Mouse (Mus musculus): ENCODE measurements at regions not wholly inside any gene's neighbourhood (a gene's known extent, or its start where the extent isn't known, plus 50 kb on each side); places are given as distances from the start of the nearest gene placed in this dataset.

- Histone ChIP-seq H3K9me3 (replicated peaks; ENCODE audit: control insufficient read depth, low read length, poor library complexity, severe bottlenecking) (no peaks in the 10 kb centered on the region), H3K9ac (ENCODE audit: low read depth, low read length) (no peak overlapping the region), H3K4me2 (ENCODE audit: low read length) (no peak overlapping the region), H3K4me3 (ENCODE audit: low read depth, low read length) (no peak overlapping the region), H3K27ac (ENCODE audit: low read length) (no peak overlapping the region), H3K27me3 (ENCODE audit: control insufficient read depth, insufficient read depth, low read depth, low read length) (no peaks in the 10 kb centered on the region), H3K4me1 (ENCODE audit: control insufficient read depth, insufficient read depth, low read length) (no peaks in the 10 kb centered on the region), H3K36me3 (ENCODE audit: control insufficient read depth, insufficient read depth, low read length) (no peaks in the 10 kb centered on the region)
- ATAC-seq: no peak
- 84% methylated on average over 10 of the region's 10 CpGs for WGBS
Observed at GRCm38 (mm10) chr5:103326412-103326811, 98.6 kb upstream of the Ptpn13 start.

GRCm38 (mm10) chr5:103320341-103320740 lies 104.7 kb upstream of the Ptpn13 start:
- WGBS: 69% methylated on average over 5 of the region's 5 CpGs
- no peak overlapping the region for H3K4me3 ChIP-seq (ENCODE audit: low read depth, low read length)
- H3K9ac ChIP-seq (ENCODE audit: low read depth, low read length): no peak overlapping the region
- no peaks in the 10 kb centered on the region for H3K4me1 ChIP-seq (ENCODE audit: control insufficient read depth, insufficient read depth, low read length)
- no peak overlapping the region for H3K4me2 ChIP-seq (ENCODE audit: low read length)
- no peak for ATAC-seq
- no peaks in the 10 kb centered on the region for H3K36me3 ChIP-seq (ENCODE audit: control insufficient read depth, insufficient read depth, low read length)
- no peaks in the 10 kb centered on the region for H3K27me3 ChIP-seq (ENCODE audit: control insufficient read depth, insufficient read depth, low read depth, low read length)
- no peak overlapping the region for H3K27ac ChIP-seq (ENCODE audit: low read length)
- no peaks in the 10 kb centered on the region for H3K9me3 ChIP-seq (replicated peaks; ENCODE audit: control insufficient read depth, low read length, poor library complexity, severe bottlenecking)

- Histone ChIP-seq H3K27me3 (ENCODE audit: control insufficient read depth, insufficient read depth, low read depth, low read length) (no peaks in the 10 kb centered on the region), H3K9me3 (replicated peaks; ENCODE audit: control insufficient read depth, low read length, poor library complexity, severe bottlenecking) (no peaks in the 10 kb centered on the region), H3K4me3 (ENCODE audit: low read depth, low read length) (no peak overlapping the region), H3K36me3 (ENCODE audit: control insufficient read depth, insufficient read depth, low read length) (no peaks in the 10 kb centered on the region), H3K9ac (ENCODE audit: low read depth, low read length) (no peak overlapping the region), H3K4me2 (ENCODE audit: low read length) (no peak overlapping the region), H3K27ac (ENCODE audit: low read length) (peak overlapping the region; percentile 28; the same call in 1 of the 2 replicates), H3K4me1 (ENCODE audit: control insufficient read depth, insufficient read depth, low read length) (peaks cover 10% of the 10 kb centered on the region)
- peak; percentile 36; the same call in 1 of the 2 replicates for ATAC-seq
- 7% methylated on average over 9 of the region's 9 CpGs for whole genome bisulfite sequencing
Observed at GRCm38 (mm10) chr5:103309806-103310525, 98.8 kb upstream of the Mapk10 start.

GRCm38 (mm10) chr5:103305716-103306447 lies 94.7 kb upstream of the Mapk10 start:
- WGBS: 72% methylated on average over 11 of the region's 11 CpGs
- no peak for ATAC-seq

DNA sequence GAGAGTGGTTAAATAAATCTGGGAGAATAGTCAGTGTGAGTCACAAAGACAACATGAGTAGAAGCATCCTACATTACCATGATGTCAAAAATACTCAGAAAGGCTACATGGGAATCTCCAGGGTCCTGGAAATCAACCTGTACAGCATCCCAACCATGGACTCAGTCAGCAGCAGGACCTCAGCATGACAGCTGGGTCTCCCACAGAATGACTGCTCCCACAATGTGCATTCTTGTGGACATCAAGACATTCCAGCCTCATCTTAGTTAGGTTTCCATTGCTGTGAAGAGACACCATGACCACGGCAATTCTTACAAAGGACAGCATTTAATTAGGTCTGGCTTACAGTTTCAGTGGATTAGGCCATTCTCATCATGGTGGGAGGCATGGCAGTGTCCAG lies 93.8 kb upstream of the Mapk10 start:
- Histone ChIP-seq H3K36me3 (ENCODE audit: control insufficient read depth, insufficient read depth, low read length) (no peaks in the 10 kb centered on the region), H3K4me3 (ENCODE audit: low read depth, low read length) (no peak overlapping the region), H3K27me3 (ENCODE audit: control insufficient read depth, insufficient read depth, low read depth, low read length) (no peaks in the 10 kb centered on the region), H3K27ac (ENCODE audit: low read length) (no peak overlapping the region), H3K9ac (ENCODE audit: low read depth, low read length) (no peak overlapping the region), H3K9me3 (replicated peaks; ENCODE audit: control insufficient read depth, low read length, poor library complexity, severe bottlenecking) (no peaks in the 10 kb centered on the region), H3K4me1 (ENCODE audit: control insufficient read depth, insufficient read depth, low read length) (peaks cover 5% of the 10 kb centered on the region; the same call in 1 of the 2 replicates), H3K4me2 (ENCODE audit: low read length) (no peak overlapping the region)
- WGBS: 88% methylated on average over 1 of the region's 1 CpGs
- ATAC-seq: no peak

More at GRCm38 (mm10) chr5:103305716-103306447, 94.7 kb upstream of the Mapk10 start:
- Histone ChIP-seq H3K9me3 (replicated peaks; ENCODE audit: control insufficient read depth, low read length, poor library complexity, severe bottlenecking) (no peaks in the 10 kb centered on the region), H3K4me1 (ENCODE audit: control insufficient read depth, insufficient read depth, low read length) (peaks cover 10% of the 10 kb centered on the region), H3K36me3 (ENCODE audit: control insufficient read depth, insufficient read depth, low read length) (no peaks in the 10 kb centered on the region), H3K4me2 (ENCODE audit: low read length) (no peak overlapping the region), H3K27me3 (ENCODE audit: control insufficient read depth, insufficient read depth, low read depth, low read length) (no peaks in the 10 kb centered on the region), H3K27ac (ENCODE audit: low read length) (no peak overlapping the region), H3K4me3 (ENCODE audit: low read depth, low read length) (no peak overlapping the region), H3K9ac (ENCODE audit: low read depth, low read length) (no peak overlapping the region)

- Histone ChIP-seq H3K4me2 (ENCODE audit: low read length) (no peak overlapping the region), H3K27ac (ENCODE audit: low read length) (no peak overlapping the region), H3K4me3 (ENCODE audit: low read depth, low read length) (no peak overlapping the region), H3K9me3 (replicated peaks; ENCODE audit: control insufficient read depth, low read length, poor library complexity, severe bottlenecking) (no peaks in the 10 kb centered on the region), H3K9ac (ENCODE audit: low read depth, low read length) (no peak overlapping the region), H3K36me3 (ENCODE audit: control insufficient read depth, insufficient read depth, low read length) (no peaks in the 10 kb centered on the region), H3K4me1 (ENCODE audit: control insufficient read depth, insufficient read depth, low read length) (no peaks in the 10 kb centered on the region), H3K27me3 (ENCODE audit: control insufficient read depth, insufficient read depth, low read depth, low read length) (no peaks in the 10 kb centered on the region)
- 96% methylated on average over 10 of the region's 10 CpGs for WGBS
- ATAC-seq: no peak
Observed at GRCm38 (mm10) chr5:103302744-103303143, 91.6 kb upstream of the Mapk10 start.

DNA sequence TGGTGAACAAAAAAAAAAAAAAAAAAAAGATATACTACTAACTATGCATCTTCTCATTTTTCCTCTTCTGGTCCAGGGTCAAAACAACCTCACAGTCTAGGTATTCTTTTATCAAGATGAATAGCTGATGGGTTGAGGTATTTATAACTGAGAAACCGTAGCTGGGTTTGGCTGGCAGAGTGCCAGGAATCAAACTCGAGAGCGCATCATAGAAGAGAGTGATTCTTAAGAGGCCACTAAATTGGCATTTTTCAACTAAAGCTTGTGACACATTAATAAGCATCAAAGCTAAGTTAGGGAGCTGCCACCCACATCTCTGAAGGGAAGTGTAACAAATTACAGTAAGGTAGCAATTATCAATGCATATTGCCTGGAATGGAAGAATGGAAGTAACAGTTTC lies 90.2 kb upstream of the Mapk10 start:
- no peak for ATAC-seq
- no peak overlapping the region for H3K27ac ChIP-seq (ENCODE audit: low read length)
- H3K9ac ChIP-seq (ENCODE audit: low read depth, low read length): no peak overlapping the region

DNA sequence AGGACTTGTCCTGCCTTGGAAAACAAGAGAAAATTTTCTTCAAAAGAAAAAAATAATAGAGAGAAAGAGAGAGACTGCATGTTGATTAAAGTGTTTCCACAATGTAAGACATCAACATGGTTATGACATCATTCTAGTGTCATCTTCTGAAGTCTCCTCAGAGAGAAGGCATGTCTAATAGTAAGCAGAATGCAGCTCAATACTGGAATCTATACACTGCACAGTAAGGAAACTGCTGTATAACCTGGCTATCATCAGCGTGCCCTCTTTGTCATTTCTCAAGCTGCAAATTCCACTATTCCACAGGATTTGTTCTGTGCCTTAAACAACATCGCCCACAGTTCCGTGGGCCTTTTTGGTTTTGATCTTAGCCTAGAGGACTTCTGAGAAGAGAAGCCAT lies 82.8 kb upstream of the Mapk10 start:
- Histone ChIP-seq H3K36me3 (ENCODE audit: control insufficient read depth, insufficient read depth, low read length) (no peaks in the 10 kb centered on the region), H3K4me1 (ENCODE audit: control insufficient read depth, insufficient read depth, low read length) (no peaks in the 10 kb centered on the region; the same call in 1 of the 2 replicates), H3K4me2 (ENCODE audit: low read length) (no peak overlapping the region), H3K27ac (ENCODE audit: low read length) (peak overlapping the region; percentile 46; the same call in 1 of the 2 replicates), H3K9me3 (replicated peaks; ENCODE audit: control insufficient read depth, low read length, poor library complexity, severe bottlenecking) (peaks cover 4% of the 10 kb centered on the region; the same call in 1 of the 2 replicates), H3K4me3 (ENCODE audit: low read depth, low read length) (no peak overlapping the region), H3K27me3 (ENCODE audit: control insufficient read depth, insufficient read depth, low read depth, low read length) (no peaks in the 10 kb centered on the region), H3K9ac (ENCODE audit: low read depth, low read length) (no peak overlapping the region)
- peak; percentile 66; the same call in 1 of the 2 replicates for ATAC-seq
- 54% methylated on average over 3 of the region's 3 CpGs for WGBS

More for the DNA sequence above, 90.2 kb upstream of the Mapk10 start:
- H3K4me3 ChIP-seq (ENCODE audit: low read depth, low read length): no peak overlapping the region
- WGBS: 32% methylated on average over 3 of the region's 3 CpGs
- peaks cover 4% of the 10 kb centered on the region; the same call in 1 of the 2 replicates for H3K9me3 ChIP-seq (replicated peaks; ENCODE audit: control insufficient read depth, low read length, poor library complexity, severe bottlenecking)
- no peaks in the 10 kb centered on the region for H3K36me3 ChIP-seq (ENCODE audit: control insufficient read depth, insufficient read depth, low read length)
- H3K27me3 ChIP-seq (ENCODE audit: control insufficient read depth, insufficient read depth, low read depth, low read length): no peaks in the 10 kb centered on the region
- no peak overlapping the region for H3K4me2 ChIP-seq (ENCODE audit: low read length)
- H3K4me1 ChIP-seq (ENCODE audit: control insufficient read depth, insufficient read depth, low read length): no peaks in the 10 kb centered on the region

DNA sequence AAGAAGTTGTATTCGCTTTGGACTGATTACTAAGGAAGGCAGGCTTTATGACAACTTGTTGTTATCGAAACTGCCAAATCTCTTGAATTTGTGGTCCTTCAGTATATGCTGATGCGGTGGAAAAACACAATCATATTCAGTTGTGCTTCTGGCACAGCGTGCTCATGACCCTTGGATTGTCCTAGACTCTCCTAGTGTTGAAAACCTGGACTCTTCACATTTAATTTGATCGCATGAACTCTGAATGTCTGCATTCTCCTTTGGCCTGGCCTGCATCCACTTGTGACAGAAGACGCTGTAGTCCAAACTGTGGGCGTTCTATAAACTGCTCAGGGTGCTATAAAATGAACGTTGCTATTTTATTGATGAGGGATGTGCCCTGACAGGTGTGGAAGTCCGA lies 80.6 kb upstream of the Mapk10 start:
- 91% methylated on average over 9 of the region's 9 CpGs for WGBS
- no peaks in the 10 kb centered on the region for H3K36me3 ChIP-seq (ENCODE audit: control insufficient read depth, insufficient read depth, low read length)
- ATAC-seq: no peak
- no peaks in the 10 kb centered on the region; the same call in 1 of the 2 replicates for H3K4me1 ChIP-seq (ENCODE audit: control insufficient read depth, insufficient read depth, low read length)
- H3K27ac ChIP-seq (ENCODE audit: low read length): no peak overlapping the region
- no peak overlapping the region for H3K9ac ChIP-seq (ENCODE audit: low read depth, low read length)
- H3K4me3 ChIP-seq (ENCODE audit: low read depth, low read length): no peak overlapping the region
- H3K27me3 ChIP-seq (ENCODE audit: control insufficient read depth, insufficient read depth, low read depth, low read length): no peaks in the 10 kb centered on the region
- H3K4me2 ChIP-seq (ENCODE audit: low read length): no peak overlapping the region
- no peaks in the 10 kb centered on the region for H3K9me3 ChIP-seq (replicated peaks; ENCODE audit: control insufficient read depth, low read length, poor library complexity, severe bottlenecking)
